Mouse (Mus musculus): ENCODE measurements around the gene Pak2. TPM values are rescaled to one million over a fixed set of nuclear protein-coding genes. Genes with fewer than 3 reads are reported as not detected.
A peak's percentile ranks its signal among the peaks of the same experiment; 100 is the strongest.
"Not testable (repeated sequence)": the region's sequence is repeated elsewhere in the genome, so short reads cannot be mapped to it uniquely, and the experiment has no call there.

Gene Pak2
- 57.0 and 59.5 TPM in 2 replicates for total RNA-seq (2021)
- long read RNA-seq, full-length matches to known transcripts = 8 of 24 reads
- long read RNA-seq, partial matches to known transcripts = 13 of 24 reads
- long read RNA-seq, other reads (novel, unspliced or antisense) = 3 of 24 reads

GRCm38 (mm10) chr16:32078991-32079511, at the start of gene Pak2:
Pak2 (minus strand) TSS chr16:32079342.
- peak; percentile 92 for DNase-seq

GRCm38 (mm10) chr16:32127046-32127445, 47.9 kb upstream of the Pak2 start:
- no peak for DNase-seq

- DNase-seq = no peak
Measured at GRCm38 (mm10) chr16:32125364-32125763, 46.2 kb upstream of the Pak2 start.

GRCm38 (mm10) chr16:32124444-32125335, 45.5 kb upstream of the Pak2 start:
- no peak for DNase-seq

GRCm38 (mm10) chr16:32124020-32124419, 44.9 kb upstream of the Pak2 start:
- DNase-seq = no peak

- no peak for DNase-seq
Measured at GRCm38 (mm10) chr16:32120454-32120853, 41.3 kb upstream of the Pak2 start.

GRCm38 (mm10) chr16:32116186-32116585, 37.0 kb upstream of the Pak2 start:
- no peak for DNase-seq

GRCm38 (mm10) chr16:32115781-32116180, 36.6 kb upstream of the Pak2 start:
- DNase-seq = no peak

GRCm38 (mm10) chr16:32114968-32115695, 36.0 kb upstream of the Pak2 start:
- peak; percentile 86 for DNase-seq

- no peak for DNase-seq
Measured at GRCm38 (mm10) chr16:32114406-32114805, 35.3 kb upstream of the Pak2 start.

GRCm38 (mm10) chr16:32113541-32114218, 34.5 kb upstream of the Pak2 start:
- DNase-seq = peak; percentile 48

GRCm38 (mm10) chr16:32110951-32111699, 32.0 kb upstream of the Pak2 start:
- no peak for DNase-seq

- DNase-seq = no peak
Measured at GRCm38 (mm10) chr16:32108578-32108977, 29.4 kb upstream of the Pak2 start.

GRCm38 (mm10) chr16:32108170-32108569, 29.0 kb upstream of the Pak2 start:
- no peak for DNase-seq

- DNase-seq = no peak
Measured at GRCm38 (mm10) chr16:32107342-32108045, 28.4 kb upstream of the Pak2 start.

- no peak for DNase-seq
Measured at GRCm38 (mm10) chr16:32105698-32106097, 26.6 kb upstream of the Pak2 start.

GRCm38 (mm10) chr16:32102295-32102694, 23.2 kb upstream of the Pak2 start:
- DNase-seq = no peak

- peak; percentile 93 for DNase-seq
Measured at GRCm38 (mm10) chr16:32099638-32100150, 20.6 kb upstream of the Pak2 start, which contains the start of the genes Pigx and Cep19. Pigx (minus strand) TSS chr16:32099740. Cep19 (plus strand) TSS chr16:32099800.

GRCm38 (mm10) chr16:32098897-32099637, 19.9 kb upstream of the Pak2 start:
- DNase-seq = no peak

GRCm38 (mm10) chr16:32097757-32098156, 18.6 kb upstream of the Pak2 start:
- DNase-seq = not testable (repeated sequence)
